Mouse (Mus musculus): ENCODE measurements around the gene Lmo7.

The Lmo7 gene

GRCm38 (mm10) chr14:101838231-101838839 is 108.6 kb downstream of the Lmo7 start:
- DNase-seq (ENCODE audit: low spot score), result no peak

GRCm38 (mm10) chr14:101839771-101840731 is 110.3 kb downstream of the Lmo7 start:
- no peak for DNase-seq (ENCODE audit: low spot score)

- DNase-seq (ENCODE audit: low spot score), result no peak
These were observed 111.5 kb downstream of the Lmo7 start for GRCm38 (mm10) chr14:101841271-101841670.

GRCm38 (mm10) chr14:101842521-101842920 is 112.8 kb downstream of the Lmo7 start:
- no peak for DNase-seq (ENCODE audit: low spot score)

- DNase-seq (ENCODE audit: low spot score), result no peak
These were observed 113.7 kb downstream of the Lmo7 start for GRCm38 (mm10) chr14:101843443-101843842.

- no peak for DNase-seq (ENCODE audit: low spot score)
These were observed 114.7 kb downstream of the Lmo7 start for GRCm38 (mm10) chr14:101844467-101844866.

GRCm38 (mm10) chr14:101846097-101846882 is 116.5 kb downstream of the Lmo7 start:
- no peak for DNase-seq (ENCODE audit: low spot score)

- no peak for DNase-seq (ENCODE audit: low spot score)
These were observed 117.8 kb downstream of the Lmo7 start for GRCm38 (mm10) chr14:101847520-101847919.

GRCm38 (mm10) chr14:101852584-101853195 is 122.9 kb downstream of the Lmo7 start:
- no peak for DNase-seq (ENCODE audit: low spot score)

GRCm38 (mm10) chr14:101853207-101853606 is 123.5 kb downstream of the Lmo7 start:
- DNase-seq (ENCODE audit: low spot score), result no peak

GRCm38 (mm10) chr14:101853722-101854121 is 124.0 kb downstream of the Lmo7 start:
- DNase-seq (ENCODE audit: low spot score), result no peak

GRCm38 (mm10) chr14:101854226-101854625 is 124.5 kb downstream of the Lmo7 start:
- DNase-seq (ENCODE audit: low spot score), result no peak

- peak; percentile 18 for DNase-seq (ENCODE audit: low spot score)
These were observed 129.6 kb downstream of the Lmo7 start for GRCm38 (mm10) chr14:101859305-101859886.

- no peak for DNase-seq (ENCODE audit: low spot score)
These were observed 132.3 kb downstream of the Lmo7 start for GRCm38 (mm10) chr14:101862088-101862487.

- no peak for DNase-seq (ENCODE audit: low spot score)
These were observed 137.4 kb downstream of the Lmo7 start for GRCm38 (mm10) chr14:101867071-101867733.

- DNase-seq (ENCODE audit: low spot score), result no peak
These were observed 139.4 kb downstream of the Lmo7 start for GRCm38 (mm10) chr14:101869145-101869544.

GRCm38 (mm10) chr14:101869661-101870060 is 139.9 kb downstream of the Lmo7 start:
- no peak for DNase-seq (ENCODE audit: low spot score)

- DNase-seq (ENCODE audit: low spot score), result no peak
These were observed 140.6 kb downstream of the Lmo7 start for GRCm38 (mm10) chr14:101870171-101870902.

- DNase-seq (ENCODE audit: low spot score), result no peak
These were observed 143.1 kb downstream of the Lmo7 start for GRCm38 (mm10) chr14:101872846-101873245.

GRCm38 (mm10) chr14:101878346-101879049 is 148.7 kb downstream of the Lmo7 start:
- no peak for DNase-seq (ENCODE audit: low spot score)
